Mouse (Mus musculus) heart, postnatal 0 days (tissue): ENCODE data around the gene St8sia2. TPM values are rescaled to one million over a fixed set of nuclear protein-coding genes. Genes with fewer than 3 reads are reported as not detected.

Source experiments
- ATAC-seq: fragments of 200-750 bp; cut with Nextera tagmentation; 2 replicates; pipeline ENCODE4 v1.8.0; 2017; ENCODE audit warnings: low read depth, moderate number of reproducible peaks, moderate library complexity; ENCODE audit not compliant: insufficient read depth
- DNase-seq: peaks from one replicate; pipeline ENCODE4 v3.0.0-alpha.2; 2016; ENCODE audit warnings: low spot score
- H3K27ac ChIP-seq: fragments of 300-500 bp; sonication (generic); 2 replicates; pipeline ENCODE4 v1.5.1; 2014; ENCODE audit warnings: low read depth, mild to moderate bottlenecking
- H3K27me3 ChIP-seq: fragments of 300-500 bp; sonication (generic); 2 replicates; pipeline ENCODE4 v1.6.1; 2014; ENCODE audit warnings: low read length, mixed read lengths; ENCODE audit not compliant: control insufficient read depth, insufficient read depth
- H3K36me3 ChIP-seq: fragments of 300-500 bp; sonication (generic); replicated peaks from 2 replicates; pipeline ENCODE4 v1.6.1; 2014; ENCODE audit warnings: low read length, mixed read lengths; ENCODE audit not compliant: control insufficient read depth, insufficient read depth
- H3K4me1 ChIP-seq: fragments of 300-500 bp; sonication (generic); 2 replicates; pipeline ENCODE4 v1.6.1; 2014; ENCODE audit warnings: antibody characterized with exemption; ENCODE audit not compliant: control insufficient read depth, insufficient read depth
- H3K4me2 ChIP-seq: fragments of 300-500 bp; sonication (generic); 2 replicates; pipeline ENCODE4 v1.6.1; 2014; ENCODE audit warnings: low read depth, mild to moderate bottlenecking, low read length, moderate library complexity
- H3K4me3 ChIP-seq: fragments of 300-500 bp; sonication (generic); 2 replicates; pipeline ENCODE4 v1.5.1; 2014; ENCODE audit warnings: low read depth, low read length
- H3K9ac ChIP-seq: fragments of 300-500 bp; sonication (generic); replicated peaks from 2 replicates; pipeline ENCODE4 v1.6.1; 2014; ENCODE audit warnings: low read depth, low read length, mixed read lengths
- H3K9me3 ChIP-seq: fragments of 300-500 bp; sonication (generic); replicated peaks from 2 replicates; pipeline ENCODE4 v1.6.1; 2016; ENCODE audit warnings: low read length; ENCODE audit not compliant: control insufficient read depth
- CTCF ChIP-seq: IDR thresholded peaks from 2 replicates; pipeline ENCODE4 v1.5.1; 2016; ENCODE audit warnings: antibody characterized with exemption, control low read depth, low read depth
- EP300 ChIP-seq: IDR thresholded peaks from 2 replicates; pipeline ENCODE4 v1.6.1; 2016; ENCODE audit warnings: antibody characterized with exemption, low read depth
- WGBS: fragments of 180-500 bp; shearing (Covaris S2); extraction: QIAGEN DNeasy Blood & Tissue Kit; methylation state at CpG from one replicate; pipeline ENCODE4 v1.1.7; 2014; 5-methylcytosine and 5-hydroxymethylcytosine counted together
- polyA plus RNA-seq: library from polyadenylated mRNA; unstranded; fragments of >200 nt; fragmentation: Nextera tagmentation; extraction: Ambion mirVana; gene quantifications from 2 replicates; pipeline ENCODE4 v1.2.1, GENCODE M21; 2015
- total RNA-seq: library from RNA; depleted of rRNA; stranded (reverse); fragments of >200 nt; gene quantifications from 2 replicates; pipeline ENCODE4 v1.2.3, GENCODE M21; 2014; ENCODE audit warnings: low replicate concordance

The St8sia2 gene
- total and polyA plus RNA-seq, 2 experiments from 2014 or later = 0.31 to 0.66 TPM

DNA sequence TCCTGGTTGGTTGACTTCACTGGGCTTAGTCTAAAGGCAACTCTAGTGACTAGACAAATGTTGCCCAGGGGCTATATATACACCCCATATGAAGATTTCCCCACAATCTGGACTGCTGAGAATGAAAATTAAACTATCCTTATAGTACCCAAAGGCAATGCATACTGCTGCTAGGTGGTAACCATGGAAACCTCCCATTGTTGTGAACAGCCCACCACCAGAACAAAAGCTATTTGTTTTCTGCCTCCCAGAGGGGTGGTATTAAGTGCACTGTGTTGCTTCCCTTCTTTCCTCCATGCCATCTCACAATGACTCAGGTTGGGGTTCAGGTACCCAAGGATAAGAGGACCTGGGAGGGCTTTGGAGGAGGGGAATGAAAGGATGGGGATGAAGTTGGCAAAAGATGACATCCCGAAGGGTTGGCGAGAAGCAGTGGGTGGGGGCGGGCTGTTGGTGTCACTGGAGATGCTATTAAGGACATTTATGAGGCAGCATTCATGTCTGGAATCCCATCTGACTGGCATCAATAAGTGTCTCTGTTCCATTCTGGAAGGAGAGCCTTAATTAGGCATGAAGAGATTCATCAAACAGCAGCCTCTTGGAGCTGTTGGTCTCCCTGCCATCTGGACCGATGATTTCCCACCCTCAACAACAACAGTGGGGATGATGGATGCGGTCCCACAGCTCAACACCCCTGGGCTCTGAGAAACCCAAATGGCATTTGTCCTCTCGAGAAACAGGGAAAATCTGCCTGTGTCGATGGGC, 75.3 kb downstream of the St8sia2 start:
- ATAC-seq (no peak), DNase-seq (no peak)
- WGBS = 88% methylated on average over 7 of the region's 7 CpGs
- no peak overlapping the region for H3K4me3 ChIP-seq
- TF ChIP-seq EP300 (no peak), CTCF (no peak)
- no peaks in the 10 kb centered on the region for H3K4me1 ChIP-seq
- H3K4me2 ChIP-seq = no peak overlapping the region
- no peaks in the 10 kb centered on the region for H3K9me3 ChIP-seq
- no peak overlapping the region for H3K27ac ChIP-seq
- H3K36me3 ChIP-seq = no peaks in the 10 kb centered on the region
- no peak overlapping the region for H3K9ac ChIP-seq
- H3K27me3 ChIP-seq = no peaks in the 10 kb centered on the region

DNA sequence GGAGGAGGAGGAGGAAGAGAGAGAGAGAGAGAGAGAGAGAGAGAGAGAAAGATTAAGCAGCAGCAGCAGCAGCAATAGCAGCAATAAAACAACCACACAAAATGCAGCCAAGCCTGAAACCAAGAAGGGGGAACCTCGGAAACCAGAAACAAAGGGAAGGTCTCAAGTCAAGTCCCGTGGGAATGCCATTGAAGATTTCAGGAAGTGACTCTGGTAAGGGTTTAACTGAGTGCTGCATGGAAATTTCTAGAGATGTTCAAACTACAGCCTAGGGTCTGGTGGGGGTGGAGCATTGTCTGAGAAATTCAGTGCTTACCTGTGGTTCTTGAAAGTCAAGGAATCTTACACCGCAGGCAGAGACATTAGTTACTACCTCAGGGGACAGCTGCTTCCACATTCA, 77.4 kb downstream of the St8sia2 start:
- H3K4me3 ChIP-seq = no peak overlapping the region
- 70% methylated on average over 3 of the region's 3 CpGs for WGBS
- TF ChIP-seq CTCF (no peak), EP300 (no peak)

DNA sequence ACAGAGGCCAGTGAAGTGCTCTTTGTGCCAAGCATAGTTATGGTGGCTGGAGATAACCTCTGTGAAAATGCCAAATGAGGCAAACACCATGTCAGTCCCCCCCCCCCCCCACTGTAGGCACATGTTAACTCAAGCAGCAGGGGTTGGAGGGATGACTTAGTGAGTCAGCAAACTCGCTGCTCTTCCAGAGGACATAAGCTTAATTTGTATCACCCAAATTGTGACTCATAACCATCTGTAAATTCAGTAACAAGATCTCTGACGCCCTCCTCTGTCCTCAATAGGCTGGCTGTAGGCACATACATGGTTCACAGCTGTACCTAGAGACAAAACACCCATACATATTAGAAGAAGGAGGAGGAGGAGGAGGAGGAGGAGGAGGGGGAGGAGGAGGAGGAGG, 77.8 kb downstream of the St8sia2 start:
- TF ChIP-seq EP300 (no peak), CTCF (no peak)
- H3K36me3 ChIP-seq = no peaks in the 10 kb centered on the region
- H3K4me3 ChIP-seq = no peak overlapping the region
- no peak overlapping the region for H3K27ac ChIP-seq
- H3K9me3 ChIP-seq = no peaks in the 10 kb centered on the region
- H3K9ac ChIP-seq = no peak overlapping the region
- ATAC-seq = no peak
- WGBS = 75% methylated on average over 2 of the region's 2 CpGs
- no peaks in the 10 kb centered on the region for H3K27me3 ChIP-seq
- H3K4me1 ChIP-seq = no peaks in the 10 kb centered on the region
- DNase-seq = no peak
- no peak overlapping the region for H3K4me2 ChIP-seq

More for the DNA sequence above, 77.4 kb downstream of the St8sia2 start:
- Histone ChIP-seq H3K27me3 (no peaks in the 10 kb centered on the region), H3K4me2 (no peak overlapping the region), H3K9me3 (no peaks in the 10 kb centered on the region), H3K27ac (no peak overlapping the region), H3K4me1 (no peaks in the 10 kb centered on the region), H3K36me3 (no peaks in the 10 kb centered on the region), H3K9ac (no peak overlapping the region)
- ATAC-seq = no peak
- no peak for DNase-seq

DNA sequence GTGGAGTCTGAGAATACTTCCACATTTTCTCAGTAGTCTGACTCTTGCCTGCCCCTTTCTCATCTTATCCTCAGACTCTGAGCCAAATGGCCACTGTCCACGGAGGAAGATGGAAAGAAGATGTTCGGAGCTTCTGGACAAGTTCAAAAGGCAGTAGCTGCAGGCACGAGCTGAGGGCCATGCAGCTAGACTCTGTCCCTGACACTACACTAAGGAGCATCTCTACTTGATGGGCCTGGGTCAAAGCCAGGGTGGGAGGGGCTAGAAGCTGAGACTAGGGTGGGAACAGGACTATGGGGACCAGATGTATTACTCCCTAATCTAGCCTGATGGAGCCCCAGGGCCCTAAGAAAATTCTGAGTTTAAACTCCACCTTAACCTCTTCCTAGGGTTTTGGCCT, 80.5 kb downstream of the St8sia2 start:
- TF ChIP-seq CTCF (no peak), EP300 (no peak)
- Histone ChIP-seq H3K36me3 (no peaks in the 10 kb centered on the region), H3K4me2 (no peak overlapping the region), H3K27ac (no peak overlapping the region), H3K9ac (no peak overlapping the region), H3K9me3 (no peaks in the 10 kb centered on the region), H3K27me3 (no peaks in the 10 kb centered on the region), H3K4me3 (no peak overlapping the region), H3K4me1 (no peaks in the 10 kb centered on the region)
- DNase-seq (no peak), ATAC-seq (no peak)
- WGBS = 57% methylated on average over 3 of the region's 3 CpGs

DNA sequence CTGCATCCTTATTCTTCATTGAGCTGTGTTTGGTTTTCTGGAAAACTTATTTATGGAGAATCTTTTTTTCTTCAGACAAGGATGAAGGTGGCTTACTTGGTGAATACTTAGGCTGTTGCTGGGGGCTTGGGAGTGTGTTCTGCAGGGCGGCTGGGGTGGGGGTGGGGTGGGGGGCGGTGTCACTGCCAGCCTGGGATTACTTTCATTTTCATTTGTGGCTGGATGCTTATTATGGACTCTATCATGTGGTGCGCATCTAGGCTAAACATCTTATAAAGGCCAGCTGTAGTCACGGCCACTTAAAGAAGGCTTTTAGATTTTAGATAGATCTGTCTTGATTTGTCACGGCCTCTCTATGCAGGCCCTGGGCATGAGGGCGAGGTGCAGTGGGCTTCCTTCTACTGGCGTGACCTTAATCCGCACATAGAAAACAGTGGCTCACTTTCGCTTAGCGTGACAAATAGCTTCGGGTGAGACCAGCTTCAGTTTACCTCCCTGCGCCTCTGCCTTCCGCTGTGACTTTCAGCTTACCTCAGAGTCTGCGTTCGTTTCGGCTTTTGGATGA, 92.5 kb downstream of the St8sia2 start:
- Histone ChIP-seq H3K4me2 (no peak overlapping the region), H3K4me1 (no peaks in the 10 kb centered on the region), H3K9ac (no peak overlapping the region), H3K27ac (no peak overlapping the region), H3K4me3 (no peak overlapping the region), H3K36me3 (no peaks in the 10 kb centered on the region), H3K9me3 (no peaks in the 10 kb centered on the region), H3K27me3 (no peaks in the 10 kb centered on the region)
- 81% methylated on average over 16 of the region's 16 CpGs for WGBS
- no peak for DNase-seq
- no peak for ATAC-seq
- TF ChIP-seq CTCF (no peak), EP300 (no peak)
